Mouse (Mus musculus): ENCODE results near the gene Kars.
A peak's percentile ranks its signal among the peaks of the same experiment; 100 is the strongest.

Gene Kars

DNA sequence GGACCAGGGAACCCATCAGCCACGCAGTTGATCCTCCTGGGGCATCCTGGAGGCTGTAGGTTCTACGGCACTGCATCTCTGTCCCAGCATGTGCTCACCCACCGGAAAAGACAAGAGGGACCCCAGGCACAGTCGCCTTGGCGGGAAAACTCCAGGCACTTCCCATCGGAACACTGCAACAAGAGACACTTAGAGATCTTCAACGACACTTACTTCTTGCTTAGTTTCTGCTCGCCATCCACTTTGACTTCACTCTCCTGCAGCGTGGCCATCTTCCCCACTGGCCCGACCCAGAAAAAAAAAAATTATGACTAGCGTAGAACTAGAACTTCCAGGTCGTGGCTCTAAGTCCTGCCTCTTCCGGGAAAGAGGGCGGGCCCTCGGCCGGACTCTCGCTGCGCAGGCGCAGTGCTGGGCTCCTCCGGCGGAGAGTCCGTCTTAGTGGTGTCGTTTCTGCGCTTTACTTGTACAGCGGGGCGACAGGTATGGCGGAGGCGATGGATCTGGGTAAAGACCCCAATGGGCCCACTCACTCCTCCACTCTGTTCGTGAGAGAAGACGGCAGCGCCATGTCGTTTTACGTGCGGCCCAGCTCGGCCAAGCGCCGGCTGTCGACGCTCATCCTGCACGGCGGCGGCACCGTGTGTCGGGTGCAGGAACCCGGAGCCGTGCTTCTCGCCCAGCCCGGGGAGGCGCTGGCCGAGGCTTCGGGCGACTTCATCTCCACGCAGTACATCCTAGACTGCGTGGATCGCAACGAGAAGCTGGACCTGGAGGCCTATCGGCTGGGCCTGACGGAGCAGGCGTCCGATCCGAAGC is at the start of gene Kars, which contains the start of gene Terf2ip:
TSS of gene Kars (minus strand) at position 327 of the 819 bp plus-strand sequence.
TSS of gene Terf2ip (plus strand) at position 402 of the 819 bp plus-strand sequence.
- DNase-seq (ENCODE audit: low spot score): peak; percentile 90

DNA sequence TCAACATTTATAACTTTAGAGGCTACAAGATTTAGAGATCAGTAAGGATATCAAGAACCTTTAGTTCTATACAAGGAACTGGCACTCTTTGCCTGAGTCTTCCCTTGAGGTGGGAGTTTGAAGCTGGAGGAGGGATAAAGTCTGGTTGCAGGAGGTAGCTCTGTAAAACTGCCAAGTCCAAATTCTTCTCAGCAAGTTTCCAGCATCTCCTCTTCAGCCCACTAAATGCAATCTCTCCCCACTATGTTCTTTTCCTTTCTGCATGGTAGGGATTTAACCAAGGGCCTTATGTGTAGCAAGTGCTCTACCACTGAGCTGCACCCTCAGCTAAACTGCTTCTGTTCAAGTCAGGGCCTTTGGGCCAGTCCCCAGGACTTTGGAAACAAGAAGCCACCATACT is 43.3 kb upstream of the Kars start:
- DNase-seq (ENCODE audit: low spot score): no peak

DNA sequence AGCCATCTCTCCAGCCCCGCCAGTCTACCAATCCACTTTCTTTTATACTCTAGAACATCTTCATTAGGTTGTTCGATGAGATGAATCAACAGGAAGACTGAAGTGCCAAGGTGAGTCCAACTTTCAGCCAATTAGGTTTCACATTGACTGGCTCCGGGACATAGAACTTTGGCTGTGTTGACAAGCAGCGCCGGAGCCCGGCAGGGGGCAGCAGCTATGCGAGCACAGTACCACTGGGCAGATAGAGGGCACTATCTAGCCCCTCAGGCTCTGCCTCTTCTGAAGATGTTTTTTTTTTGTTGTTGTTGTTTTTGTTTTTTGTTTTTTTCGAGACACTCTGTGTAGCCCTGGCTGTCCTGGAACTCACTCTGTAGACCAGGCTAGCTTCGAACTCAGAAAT is 40.4 kb upstream of the Kars start:
- no peak for DNase-seq (ENCODE audit: low spot score)

GRCm38 (mm10) chr8:112049984-112050383 is 38.9 kb upstream of the Kars start:
- DNase-seq (ENCODE audit: low spot score): no peak

GRCm38 (mm10) chr8:112048293-112048692 is 37.2 kb upstream of the Kars start:
- DNase-seq (ENCODE audit: low spot score): no peak

DNA sequence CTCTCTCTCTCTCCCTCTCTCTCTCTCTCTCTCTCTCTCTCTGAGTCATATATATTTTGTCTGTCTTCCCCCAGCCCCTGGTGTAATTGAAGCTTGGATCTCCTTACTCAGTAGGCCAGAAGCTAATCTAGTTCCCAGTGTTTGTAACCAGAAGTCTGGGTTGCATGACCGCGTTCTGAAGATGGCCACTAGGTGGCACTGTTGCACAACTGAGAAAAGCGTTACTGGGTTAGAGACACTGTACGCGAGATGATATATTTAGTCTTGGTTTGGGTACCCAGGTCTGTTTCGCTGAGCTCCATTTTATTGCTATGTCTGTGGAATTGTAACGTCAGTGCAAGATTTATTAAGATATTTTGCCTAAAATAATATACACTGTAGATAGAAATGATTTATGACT is 34.8 kb upstream of the Kars start:
- peak; percentile 86 for DNase-seq (ENCODE audit: low spot score)

GRCm38 (mm10) chr8:112045182-112045581 is 34.1 kb upstream of the Kars start:
- DNase-seq (ENCODE audit: low spot score): no peak

DNA sequence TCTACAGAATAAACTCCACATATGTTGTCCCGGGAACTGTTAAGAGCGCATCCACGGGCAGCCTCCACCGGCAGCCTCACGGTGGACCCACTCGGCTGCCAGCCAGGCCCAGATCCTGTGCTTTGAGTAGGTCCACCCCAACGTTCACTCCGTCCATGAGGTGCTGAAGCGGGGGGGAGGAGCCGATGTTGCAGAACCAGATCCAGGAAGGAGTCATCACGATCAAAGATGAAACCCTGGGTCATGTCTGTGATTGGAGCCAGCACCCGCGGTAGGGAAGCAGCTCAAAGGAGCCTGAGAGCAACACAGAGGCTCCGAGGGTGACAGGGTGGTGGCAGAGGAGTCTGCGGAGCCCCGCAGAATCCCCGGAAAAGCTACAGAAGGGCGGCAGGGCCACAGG is 26.4 kb upstream of the Kars start:
- DNase-seq (ENCODE audit: low spot score): no peak

- DNase-seq (ENCODE audit: low spot score): peak; percentile 25
These were observed 23.5 kb upstream of the Kars start for GRCm38 (mm10) chr8:112034603-112035002.

DNA sequence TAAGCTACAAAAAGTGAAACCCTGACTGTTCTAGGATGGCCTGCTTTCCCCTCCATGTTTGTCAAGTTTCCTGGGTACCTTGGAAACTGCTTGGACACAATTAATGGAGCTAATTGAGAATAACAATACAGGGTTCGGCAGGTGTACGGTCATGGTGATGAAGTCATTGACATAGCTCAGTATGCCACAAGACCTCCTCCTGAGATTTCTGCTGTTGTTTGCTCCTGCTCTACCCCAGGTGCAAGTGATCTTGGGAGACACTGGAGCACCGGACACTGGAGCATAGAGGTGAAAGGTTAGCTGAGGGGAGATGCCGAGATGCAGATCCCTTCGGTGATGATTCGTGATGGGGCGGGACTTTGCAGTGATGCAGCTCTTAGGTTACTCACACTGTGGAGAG is 21.9 kb upstream of the Kars start:
- DNase-seq (ENCODE audit: low spot score): no peak

DNA sequence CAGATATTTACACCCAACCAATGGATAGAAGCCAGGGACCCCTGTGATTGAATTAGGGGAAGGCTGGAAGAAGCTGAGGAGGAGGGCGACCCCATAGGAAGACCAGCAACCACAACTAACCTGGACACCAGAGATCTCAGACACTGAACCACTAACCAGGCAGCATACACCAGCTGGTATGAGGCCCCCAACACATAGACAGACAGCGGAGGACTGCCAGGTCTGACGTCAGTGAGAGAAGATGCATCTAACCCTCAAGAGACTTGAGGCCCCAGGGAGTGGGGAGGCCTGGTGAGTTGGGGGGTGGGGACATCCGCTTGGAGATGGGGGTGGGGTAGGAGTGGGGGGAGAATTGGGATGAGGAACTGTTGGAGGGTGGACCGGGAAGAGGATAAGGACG is 19.5 kb upstream of the Kars start:
- no peak for DNase-seq (ENCODE audit: low spot score)

GRCm38 (mm10) chr8:112029455-112029854 is 18.3 kb upstream of the Kars start:
- DNase-seq (ENCODE audit: low spot score): no peak

DNA sequence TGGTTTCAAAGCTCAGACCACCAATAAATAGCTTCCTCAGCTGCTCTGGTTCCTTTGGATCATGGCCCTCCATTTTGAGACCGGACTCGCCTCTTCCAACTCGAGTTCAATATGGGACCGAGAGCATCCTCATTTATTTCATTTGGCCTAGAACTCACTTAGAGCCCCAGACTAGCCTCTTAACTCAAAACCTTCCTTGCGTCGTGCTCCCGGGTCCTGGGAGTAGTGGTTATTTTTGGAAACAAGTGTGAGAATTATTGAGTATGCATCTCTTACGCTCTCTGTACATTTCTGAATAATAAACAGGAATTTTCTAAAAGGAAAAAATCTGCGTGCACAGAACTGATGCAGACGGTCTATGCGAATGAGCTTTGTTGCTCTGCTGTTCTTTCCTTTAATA is 3.8 kb upstream of the Kars start, which contains the start of gene Gm6793:
TSS of gene Gm6793 (minus strand) at position 101 of the 400 bp plus-strand sequence.
- no peak for DNase-seq (ENCODE audit: low spot score)

DNA sequence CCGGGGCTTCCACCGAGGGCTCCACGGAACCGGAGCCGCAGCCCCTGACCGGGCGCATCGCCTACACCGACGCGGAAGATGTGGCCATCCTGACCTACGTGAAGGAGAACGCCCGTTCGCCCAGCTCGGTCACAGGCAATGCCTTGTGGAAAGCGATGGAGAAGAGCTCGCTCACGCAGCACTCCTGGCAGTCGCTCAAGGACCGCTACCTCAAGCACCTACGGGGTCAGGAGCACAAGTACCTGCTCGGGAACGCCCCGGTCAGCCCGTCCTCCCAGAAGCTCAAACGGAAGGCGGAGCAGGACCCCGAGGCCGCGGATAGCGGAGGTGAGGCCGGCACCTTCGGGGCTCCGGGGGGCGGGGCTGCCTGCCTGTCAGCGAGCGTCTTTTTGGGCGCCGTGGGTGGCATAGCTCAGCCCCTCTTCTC is 706 bp upstream of the Kars start:
- DNase-seq (ENCODE audit: low spot score): peak; percentile 35

GRCm38 (mm10) chr8:112009558-112009957 is 1.6 kb downstream of the Kars start:
- DNase-seq (ENCODE audit: low spot score): no peak

- no peak for DNase-seq (ENCODE audit: low spot score)
These were observed 3.5 kb downstream of the Kars start for GRCm38 (mm10) chr8:112007669-112008068.

DNA sequence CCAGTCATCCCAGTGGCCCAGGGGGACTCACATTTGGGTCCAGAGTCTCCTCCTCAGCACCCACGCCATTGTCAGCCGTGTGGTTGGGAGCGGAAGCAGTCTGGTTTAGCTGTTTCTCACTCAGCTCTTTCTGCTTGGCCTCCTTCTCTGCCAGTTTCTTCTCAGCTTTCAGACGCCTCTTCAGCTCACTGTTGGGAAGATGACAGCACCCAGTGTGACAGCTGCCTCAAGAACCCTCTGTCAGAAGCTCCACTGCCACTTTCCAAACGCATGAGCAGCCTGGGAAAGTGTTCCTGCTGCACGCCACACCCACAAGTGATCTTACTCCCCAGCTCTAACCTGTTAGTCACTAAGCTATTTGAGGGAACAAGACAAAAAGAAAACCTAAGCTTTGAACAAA is 5.5 kb downstream of the Kars start:
- DNase-seq (ENCODE audit: low spot score): no peak

- no peak for DNase-seq (ENCODE audit: low spot score)
These were observed 6.4 kb downstream of the Kars start for GRCm38 (mm10) chr8:112004754-112005153.

- no peak for DNase-seq (ENCODE audit: low spot score)
These were observed 18.5 kb downstream of the Kars start for GRCm38 (mm10) chr8:111992703-111993039.

DNA sequence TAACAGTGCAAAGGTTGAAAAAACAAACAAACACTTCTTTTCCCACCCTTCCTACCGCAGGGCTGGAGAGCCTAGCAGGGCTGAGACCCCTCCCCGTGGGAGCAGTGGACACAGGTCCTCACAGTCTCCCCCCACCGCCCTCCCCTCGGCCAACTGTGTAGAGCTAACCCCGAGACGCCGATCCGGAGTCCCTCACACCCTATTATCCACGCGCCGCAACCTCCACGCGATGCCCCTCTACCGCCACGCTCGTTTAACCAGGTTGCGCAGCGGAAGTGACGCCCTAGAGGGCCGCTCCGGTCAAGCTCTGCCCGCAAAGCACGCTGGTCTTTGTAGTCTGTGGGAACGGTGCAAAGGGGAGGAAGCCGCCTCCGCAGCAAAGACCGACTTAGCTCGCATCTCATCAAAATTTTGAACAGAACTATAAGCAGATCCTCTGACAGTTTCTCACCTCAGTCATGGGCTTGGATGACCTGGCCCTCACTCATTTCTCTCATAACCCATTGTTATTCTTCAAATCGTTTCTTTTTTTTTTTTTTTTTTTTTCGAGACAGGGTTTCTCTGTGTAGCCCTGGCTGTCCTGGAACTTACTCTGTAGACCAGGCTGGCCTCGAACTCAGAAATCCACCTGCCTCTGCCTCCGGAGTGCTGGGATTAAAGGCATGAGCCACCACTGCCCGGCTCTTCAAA is 19.0 kb downstream of the Kars start, which contains the start of gene Adat1:
TSS of gene Adat1 (minus strand) at position 290 of the 690 bp plus-strand sequence.
- peak; percentile 88 for DNase-seq (ENCODE audit: low spot score)

DNA sequence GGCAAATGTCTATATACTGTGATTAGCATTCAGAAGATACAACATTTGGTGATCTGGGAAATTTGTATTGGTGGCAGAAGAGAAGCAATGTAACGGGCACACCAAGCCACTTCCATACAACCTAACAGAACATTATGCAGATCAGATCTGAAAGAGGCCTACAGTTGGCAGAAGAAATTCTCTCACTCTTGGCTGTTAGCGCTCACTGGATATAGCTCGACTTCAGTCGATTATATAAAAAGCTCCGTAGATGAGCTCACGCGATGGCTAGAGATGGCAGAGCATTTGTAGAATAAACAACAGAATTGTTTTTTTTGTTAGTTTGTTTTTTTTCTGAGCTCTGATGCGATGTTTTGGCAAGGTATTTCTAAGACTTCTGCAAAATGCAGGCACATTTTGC is 19.8 kb downstream of the Kars start:
- DNase-seq (ENCODE audit: low spot score): no peak

GRCm38 (mm10) chr8:111989911-111990310 is 21.2 kb downstream of the Kars start:
- DNase-seq (ENCODE audit: low spot score): peak; percentile 83

- no peak for DNase-seq (ENCODE audit: low spot score)
These were observed 26.6 kb downstream of the Kars start for GRCm38 (mm10) chr8:111984511-111984910.

Data from layer of hippocampus, adult 11-12 months (tissue).